Mouse (Mus musculus) liver, embryonic 15.5 days (tissue): ENCODE measurements around the gene Lrrc2. TPM values are rescaled to one million over a fixed set of nuclear protein-coding genes. Genes with fewer than 3 reads are reported as not detected.

Source experiments
- ATAC-seq: fragments of 200-750 bp; cut with Nextera tagmentation; 2 replicates; pipeline ENCODE4 v1.8.0; 2017; ENCODE audit warnings: moderate number of reproducible peaks, mild to moderate bottlenecking, moderate library complexity; ENCODE audit not compliant: insufficient read depth
- H3K27ac ChIP-seq: fragments of 300-500 bp; sonication (generic); replicated peaks from 2 replicates; pipeline ENCODE4 v1.5.1; 2015; ENCODE audit warnings: mild to moderate bottlenecking, inconsistent platforms
- H3K27me3 ChIP-seq: fragments of 300-500 bp; sonication (generic); 2 replicates; pipeline ENCODE4 v1.6.1; 2015; ENCODE audit warnings: mild to moderate bottlenecking, inconsistent platforms
- H3K36me3 ChIP-seq: fragments of 300-500 bp; sonication (generic); replicated peaks from 2 replicates; pipeline ENCODE4 v1.6.1; 2015; ENCODE audit warnings: moderate library complexity, mild to moderate bottlenecking, inconsistent platforms
- H3K4me1 ChIP-seq: fragments of 300-500 bp; sonication (generic); replicated peaks from 2 replicates; pipeline ENCODE4 v1.6.1; 2015; ENCODE audit warnings: inconsistent platforms
- H3K4me2 ChIP-seq: fragments of 300-500 bp; sonication (generic); 2 replicates; pipeline ENCODE4 v1.6.1; 2015; ENCODE audit warnings: moderate library complexity, mild to moderate bottlenecking, inconsistent platforms
- H3K4me3 ChIP-seq: fragments of 300-500 bp; sonication (generic); replicated peaks from 2 replicates; pipeline ENCODE4 v1.5.1; 2015; ENCODE audit warnings: mild to moderate bottlenecking, inconsistent platforms
- H3K9ac ChIP-seq: fragments of 300-500 bp; sonication (generic); 2 replicates; pipeline ENCODE4 v1.6.1; 2015; ENCODE audit warnings: moderate library complexity, mild to moderate bottlenecking, inconsistent platforms
- H3K9me3 ChIP-seq: fragments of 300-500 bp; sonication (generic); replicated peaks from 2 replicates; pipeline ENCODE4 v1.6.1; 2016; ENCODE audit warnings: inconsistent platforms
- WGBS: fragments of 180-500 bp; shearing (Covaris S2); methylation state at CpG from one replicate; pipeline ENCODE4 v1.1.7; 2015; ENCODE audit warnings: mixed read lengths; ENCODE audit not compliant: insufficient replicate concordance; 5-methylcytosine and 5-hydroxymethylcytosine counted together
- microRNA-seq: library from miRNA; unstranded; fragments of <30 nt; microRNA quantifications from one replicate; pipeline ENCODE4, GENCODE M21; 2016
- polyA plus RNA-seq: library from polyadenylated mRNA; unstranded; fragments of >200 nt; fragmentation: Nextera tagmentation; extraction: Ambion mirVana; gene quantifications from 2 replicates; pipeline ENCODE4 v1.2.1, GENCODE M21; 2015

Gene Lrrc2
- polyA plus RNA-seq, 1 experiment from 2014 or later, result 0.07 TPM

DNA sequence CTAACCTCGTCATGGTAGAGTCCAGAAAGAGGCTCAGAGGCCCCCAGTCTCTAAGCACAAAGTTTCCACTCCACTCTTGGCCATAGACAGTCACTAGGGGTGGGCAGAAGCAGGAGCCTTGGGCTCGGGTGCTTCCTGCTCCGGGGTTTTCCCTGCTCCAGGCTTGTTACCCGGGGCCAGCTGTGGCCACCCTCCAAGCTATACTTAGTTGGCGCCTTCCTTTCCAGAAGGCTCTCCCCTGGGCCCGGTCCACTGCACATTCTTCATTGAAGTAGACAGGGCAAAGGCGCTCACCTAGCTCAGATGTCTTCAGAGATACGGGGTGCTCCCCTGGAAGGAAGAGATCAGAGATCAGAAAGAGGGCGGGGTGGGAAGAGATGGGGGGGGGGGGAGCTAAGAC, 60.2 kb downstream of the Lrrc2 start:
- H3K9ac ChIP-seq, result no peak overlapping the region
- WGBS, result 57% methylated on average over 9 of the region's 9 CpGs
- H3K9me3 ChIP-seq, result no peaks in the 10 kb centered on the region
- no peak overlapping the region for H3K27ac ChIP-seq
- H3K4me2 ChIP-seq, result no peak overlapping the region
- H3K27me3 ChIP-seq, result no peaks in the 10 kb centered on the region
- no peaks in the 10 kb centered on the region for H3K4me1 ChIP-seq
- ATAC-seq, result no peak
- H3K36me3 ChIP-seq, result no peaks in the 10 kb centered on the region
- no peak overlapping the region for H3K4me3 ChIP-seq

DNA sequence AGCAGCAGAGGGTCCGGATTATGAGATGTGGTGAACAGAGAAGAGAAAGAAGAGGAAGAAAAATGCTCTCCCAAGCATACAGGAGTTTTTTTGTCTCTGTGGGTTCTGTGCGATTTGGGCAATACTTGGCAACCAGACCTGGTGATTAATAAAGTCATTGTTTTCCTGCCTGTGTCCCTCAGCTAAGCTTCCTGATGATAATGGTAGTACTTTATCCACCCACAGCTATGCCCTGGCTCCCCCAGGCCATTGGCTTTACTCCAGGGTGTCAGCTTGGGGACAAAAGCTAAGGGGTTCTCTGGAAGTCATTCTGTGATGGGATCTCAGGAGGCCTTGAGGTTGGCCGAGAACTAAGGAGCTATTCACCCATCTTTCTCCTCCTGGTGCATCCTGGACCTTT, 60.7 kb downstream of the Lrrc2 start:
- no peak for ATAC-seq
- Histone ChIP-seq H3K4me3 (no peak overlapping the region), H3K27ac (no peak overlapping the region), H3K9me3 (no peaks in the 10 kb centered on the region), H3K36me3 (no peaks in the 10 kb centered on the region), H3K4me2 (no peak overlapping the region), H3K4me1 (no peaks in the 10 kb centered on the region), H3K27me3 (no peaks in the 10 kb centered on the region), H3K9ac (no peak overlapping the region)
- 40% methylated on average over 3 of the region's 3 CpGs for WGBS

- Histone ChIP-seq H3K27me3 (no peaks in the 10 kb centered on the region), H3K9me3 (no peaks in the 10 kb centered on the region), H3K4me1 (peaks cover 8% of the 10 kb centered on the region), H3K27ac (no peak overlapping the region), H3K36me3 (no peaks in the 10 kb centered on the region), H3K4me2 (no peak overlapping the region), H3K4me3 (no peak overlapping the region), H3K9ac (no peak overlapping the region)
- ATAC-seq, result no peak
- WGBS, result 56% methylated on average over 4 of the region's 4 CpGs
Observed at GRCm38 (mm10) chr9:111015658-111016057, 64.3 kb downstream of the Lrrc2 start.

DNA sequence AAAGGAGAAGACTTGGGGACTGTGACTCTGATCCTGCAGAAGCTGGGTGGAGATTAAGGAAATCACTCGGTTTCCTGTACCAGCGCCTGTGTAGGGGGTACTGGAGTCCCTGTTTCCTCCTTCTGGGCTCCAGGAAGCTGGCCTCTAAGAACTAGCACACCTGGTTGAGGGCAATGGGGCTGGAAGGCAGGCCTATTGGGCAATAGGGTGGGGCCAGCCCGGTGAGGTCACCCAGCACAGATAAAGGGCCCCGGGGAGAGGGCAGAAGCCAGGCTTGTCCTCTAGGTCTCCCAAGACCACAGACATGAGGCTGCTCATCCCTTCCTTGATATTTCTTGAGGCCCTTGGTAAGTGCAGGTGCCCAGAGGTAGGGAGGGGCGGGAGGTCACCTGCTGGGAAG, 67.7 kb downstream of the Lrrc2 start, which contains the start of gene Ltf:
Ltf (plus strand) TSS at position 250 of the 400 bp plus-strand sequence.
- H3K9me3 ChIP-seq, result no peaks in the 10 kb centered on the region

GRCm38 (mm10) chr9:111026791-111027190, 75.4 kb downstream of the Lrrc2 start:
- no peak overlapping the region for H3K4me3 ChIP-seq
- no peak overlapping the region for H3K4me2 ChIP-seq
- no peaks in the 10 kb centered on the region for H3K27me3 ChIP-seq
- H3K36me3 ChIP-seq, result no peaks in the 10 kb centered on the region
- ATAC-seq, result no peak
- whole genome bisulfite sequencing, result 49% methylated on average over 10 of the region's 10 CpGs
- no peaks in the 10 kb centered on the region for H3K9me3 ChIP-seq
- H3K27ac ChIP-seq, result no peak overlapping the region
- no peak overlapping the region for H3K9ac ChIP-seq
- no peaks in the 10 kb centered on the region for H3K4me1 ChIP-seq

More for the DNA sequence above, 67.7 kb downstream of the Lrrc2 start, which contains the start of gene Ltf:
- Histone ChIP-seq H3K27me3 (no peaks in the 10 kb centered on the region), H3K4me3 (no peak within 1 kb of the TSS), H3K4me1 (peaks cover 8% of the 10 kb centered on the region), H3K27ac (no peak within 1 kb of the TSS), H3K4me2 (no peak within 1 kb of the TSS), H3K9ac (no peak within 1 kb of the TSS), H3K36me3 (no peaks in the 10 kb centered on the region)
- peak; percentile 58; the same call in 1 of the 2 replicates for ATAC-seq
- 23% methylated on average over 5 of the region's 5 CpGs for WGBS

Small RNA genes within 50 kb of the gene (microRNA-seq; reads per million reads assigned to microRNA genes)
- gene Gm24269, result not detected

Other genes starting within 250 kb of the Lrrc2 start
- 2.8 and 3.0 TPM in 2 replicates for gene Myl3, start 209.7 kb upstream of the Lrrc2 start, polyA plus RNA-seq
- gene Pth1r, start 204.4 kb upstream of the Lrrc2 start, polyA plus RNA-seq, result 3.0 and 3.6 TPM in 2 replicates
- not detected in 2 replicates for gene Prss42, start 153.4 kb upstream of the Lrrc2 start, polyA plus RNA-seq
- gene Prss44, start 137.6 kb upstream of the Lrrc2 start, polyA plus RNA-seq, result not detected in 2 replicates
- gene Prss43, start 124.9 kb upstream of the Lrrc2 start, polyA plus RNA-seq, result not detected in 2 replicates
- not detected in 2 replicates for gene Prss45, start 117.0 kb upstream of the Lrrc2 start, polyA plus RNA-seq
- gene Prss46, start 107.0 kb upstream of the Lrrc2 start, polyA plus RNA-seq, result not detected in 2 replicates
- 13.9 and 14.5 TPM in 2 replicates for gene Prss50, start 93.6 kb upstream of the Lrrc2 start, polyA plus RNA-seq
- gene Als2cl, start 71.7 kb upstream of the Lrrc2 start, polyA plus RNA-seq, result 1.7 and 2.6 TPM in 2 replicates
- gene Tmie, start 71.4 kb upstream of the Lrrc2 start, polyA plus RNA-seq, result 1.8 and 2.5 TPM in 2 replicates
- not detected in 2 replicates for gene Fam240a, start 34.7 kb upstream of the Lrrc2 start, polyA plus RNA-seq
- not detected in 2 replicates for gene Tdgf1, start 5.4 kb upstream of the Lrrc2 start, polyA plus RNA-seq
- gene Rtp3, start 39.0 kb downstream of the Lrrc2 start, polyA plus RNA-seq, result 13.2 and 13.6 TPM in 2 replicates
- gene Ltf, start 67.7 kb downstream of the Lrrc2 start, polyA plus RNA-seq, result 139 and 168 TPM in 2 replicates
- gene Ccrl2, start 106.0 kb downstream of the Lrrc2 start, polyA plus RNA-seq, result 15.1 and 15.7 TPM in 2 replicates
- 17.7 and 17.9 TPM in 2 replicates for gene Lrrfip2, start 166.0 kb downstream of the Lrrc2 start, polyA plus RNA-seq